Mouse (Mus musculus) stomach, postnatal 0 days (tissue): ENCODE data around the gene Uckl1. TPM values are rescaled to one million over a fixed set of nuclear protein-coding genes. Genes with fewer than 3 reads are reported as not detected.

Source experiments
- ATAC-seq: fragments of 200-750 bp; cut with Nextera tagmentation; 2 replicates; pipeline ENCODE4 v1.8.0; 2017; ENCODE audit not compliant: low FRiP score, low TSS enrichment
- DNase-seq: peaks from one replicate; pipeline ENCODE4 v3.0.0-alpha.2; 2016; ENCODE audit warnings: low spot score
- H3K27ac ChIP-seq: fragments of 300-500 bp; sonication (generic); replicated peaks from 2 replicates; pipeline ENCODE4 v1.5.1; 2014; ENCODE audit warnings: mild to moderate bottlenecking, control low read depth
- H3K27me3 ChIP-seq: fragments of 300-500 bp; sonication (generic); 2 replicates; pipeline ENCODE4 v1.6.1; 2014; ENCODE audit warnings: low read length; ENCODE audit not compliant: control insufficient read depth, insufficient read depth
- H3K36me3 ChIP-seq: fragments of 300-500 bp; sonication (generic); 2 replicates; pipeline ENCODE4 v1.6.1; 2014; ENCODE audit warnings: low read length, mixed read lengths; ENCODE audit not compliant: control insufficient read depth, insufficient read depth
- H3K4me1 ChIP-seq: fragments of 300-500 bp; sonication (generic); replicated peaks from 2 replicates; pipeline ENCODE4 v1.6.1; 2014; ENCODE audit warnings: antibody characterized with exemption; ENCODE audit not compliant: control insufficient read depth, insufficient read depth
- H3K4me2 ChIP-seq: fragments of 300-500 bp; sonication (generic); replicated peaks from 2 replicates; pipeline ENCODE4 v1.6.1; 2014; ENCODE audit warnings: low read depth, mild to moderate bottlenecking, control low read depth, moderate library complexity
- H3K4me3 ChIP-seq: fragments of 300-500 bp; sonication (generic); 2 replicates; pipeline ENCODE4 v1.5.1; 2014; ENCODE audit warnings: low read depth, low read length, control low read depth
- H3K9ac ChIP-seq: fragments of 300-500 bp; sonication (generic); 2 replicates; pipeline ENCODE4 v1.6.1; 2014; ENCODE audit warnings: mild to moderate bottlenecking, low read length, control low read depth, mixed read lengths
- H3K9me3 ChIP-seq: fragments of 300-500 bp; sonication (generic); 2 replicates; pipeline ENCODE4 v1.6.1; 2016; ENCODE audit warnings: low read length; ENCODE audit not compliant: control insufficient read depth
- CTCF ChIP-seq: IDR thresholded peaks from 2 replicates; pipeline ENCODE4 v1.5.1; 2016; ENCODE audit warnings: antibody characterized with exemption, low read depth, mild to moderate bottlenecking, moderate library complexity
- EP300 ChIP-seq: optimal IDR thresholded peaks from 2 replicates; pipeline ENCODE3; 2016; ENCODE audit warnings: antibody characterized with exemption
- WGBS: fragments of 180-500 bp; shearing (Covaris S2); extraction: QIAGEN DNeasy Blood & Tissue Kit; methylation state at CpG from one replicate; pipeline ENCODE4 v1.1.7; 2014; 5-methylcytosine and 5-hydroxymethylcytosine counted together
- polyA plus RNA-seq: library from polyadenylated mRNA; unstranded; fragments of >200 nt; fragmentation: Nextera tagmentation; extraction: Ambion mirVana; gene quantifications from 2 replicates; pipeline ENCODE4 v1.2.1, GENCODE M21; 2015

The Uckl1 gene
- polyA plus RNA-seq, 1 experiment from 2014 or later, result 39.7 TPM

GRCm38 (mm10) chr2:181577981-181578581 is 6.6 kb downstream of the Uckl1 start:
- peaks cover 4% of the 10 kb centered on the region; the same call in 1 of the 2 replicates for H3K36me3 ChIP-seq
- DNase-seq, result peak; percentile 28
- H3K4me1 ChIP-seq, result peaks cover 13% of the 10 kb centered on the region
- TF ChIP-seq CTCF, result no peak
- no peak for TF ChIP-seq EP300
- 59% methylated on average over 7 of the region's 7 CpGs for WGBS
- H3K4me2 ChIP-seq, result no peak overlapping the region
- no peak overlapping the region for H3K27ac ChIP-seq
- H3K9me3 ChIP-seq, result no peaks in the 10 kb centered on the region
- ATAC-seq, result no peak
- H3K27me3 ChIP-seq, result no peaks in the 10 kb centered on the region
- no peak overlapping the region for H3K4me3 ChIP-seq
- no peak overlapping the region for H3K9ac ChIP-seq

- Histone ChIP-seq H3K4me1 (peaks cover 13% of the 10 kb centered on the region), H3K4me3 (no peak overlapping the region), H3K4me2 (no peak overlapping the region), H3K27me3 (no peaks in the 10 kb centered on the region), H3K9ac (no peak overlapping the region), H3K36me3 (peaks cover 12% of the 10 kb centered on the region; the same call in 1 of the 2 replicates), H3K27ac (no peak overlapping the region), H3K9me3 (no peaks in the 10 kb centered on the region)
- no peak for TF ChIP-seq CTCF
- no peak for TF ChIP-seq EP300
- 69% methylated on average over 2 of the region's 2 CpGs for WGBS
- ATAC-seq, result no peak
- peak; percentile 7 for DNase-seq
Measured at GRCm38 (mm10) chr2:181577126-181577525, 7.6 kb downstream of the Uckl1 start.

GRCm38 (mm10) chr2:181576613-181577012 is 8.1 kb downstream of the Uckl1 start:
- Histone ChIP-seq H3K27me3 (no peaks in the 10 kb centered on the region), H3K4me2 (no peak overlapping the region), H3K36me3 (peaks cover 13% of the 10 kb centered on the region; the same call in 1 of the 2 replicates), H3K9me3 (no peaks in the 10 kb centered on the region), H3K27ac (no peak overlapping the region), H3K4me3 (no peak overlapping the region), H3K9ac (no peak overlapping the region), H3K4me1 (peaks cover 13% of the 10 kb centered on the region)
- ATAC-seq, result no peak
- 89% methylated on average over 2 of the region's 2 CpGs for WGBS
- TF ChIP-seq CTCF (no peak), EP300 (no peak)
- DNase-seq, result peak; percentile 4

- ATAC-seq, result no peak
- WGBS, result 93% methylated on average over 7 of the region's 7 CpGs
Measured at GRCm38 (mm10) chr2:181574921-181575545, 9.7 kb downstream of the Uckl1 start.

GRCm38 (mm10) chr2:181573961-181574360 is 10.7 kb downstream of the Uckl1 start:
- DNase-seq, result peak; percentile 10
- WGBS, result 88% methylated on average over 9 of the region's 9 CpGs
- H3K9ac ChIP-seq, result no peak overlapping the region
- peaks cover under 1% of the 10 kb centered on the region; the same call in 1 of the 2 replicates for H3K4me1 ChIP-seq
- H3K4me3 ChIP-seq, result no peak overlapping the region
- H3K27me3 ChIP-seq, result no peaks in the 10 kb centered on the region
- no peak for TF ChIP-seq EP300
- TF ChIP-seq CTCF, result no peak
- no peak overlapping the region for H3K27ac ChIP-seq
- no peak for ATAC-seq
- peaks cover 15% of the 10 kb centered on the region; the same call in 1 of the 2 replicates for H3K36me3 ChIP-seq
- H3K4me2 ChIP-seq, result no peak overlapping the region
- H3K9me3 ChIP-seq, result no peaks in the 10 kb centered on the region

More at GRCm38 (mm10) chr2:181574921-181575545, 9.7 kb downstream of the Uckl1 start:
- Histone ChIP-seq H3K4me1 (peaks cover 7% of the 10 kb centered on the region), H3K9ac (no peak overlapping the region), H3K27me3 (no peaks in the 10 kb centered on the region), H3K27ac (no peak overlapping the region), H3K9me3 (no peaks in the 10 kb centered on the region), H3K4me2 (no peak overlapping the region), H3K36me3 (peaks cover 13% of the 10 kb centered on the region; the same call in 1 of the 2 replicates), H3K4me3 (no peak overlapping the region)
- no peak for TF ChIP-seq CTCF
- DNase-seq, result peak; percentile 11
